Mouse (Mus musculus) liver, embryonic 14.5 days (tissue): ENCODE results near the gene Gm39566.

Experiments
- CTCF ChIP-seq: IDR thresholded peaks from 2 replicates; pipeline ENCODE4 v1.5.1; 2016; ENCODE audit warnings: antibody characterized with exemption, low read depth, control low read depth
- EP300 ChIP-seq: IDR thresholded peaks from 2 replicates; pipeline ENCODE4 v1.6.1; 2016; ENCODE audit warnings: antibody characterized with exemption, low read depth

DNA sequence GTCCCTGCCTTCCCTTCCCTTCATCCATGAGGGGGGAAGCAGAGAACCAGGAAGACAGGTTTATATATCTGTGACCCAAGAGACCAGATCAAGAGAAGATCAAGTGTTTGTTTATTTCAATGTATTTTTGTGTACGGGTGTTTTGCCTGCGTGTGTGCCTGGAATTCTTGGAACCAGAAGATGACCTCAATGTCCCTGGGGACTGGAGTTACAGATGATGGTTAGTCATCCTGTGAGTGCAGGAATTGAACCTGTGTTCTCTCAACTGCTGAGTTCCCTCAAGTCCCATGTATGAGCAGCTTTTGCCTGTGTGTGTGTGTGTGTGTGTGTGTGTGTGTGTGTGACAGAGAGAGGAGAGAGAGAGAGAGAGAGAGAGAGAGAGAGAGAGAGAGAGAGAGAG lies 7.5 kb downstream of the Gm39566 start:
- TF ChIP-seq CTCF (no peak), EP300 (no peak)
